Mouse (Mus musculus): ENCODE measurements around the gene Susd3. TPM values are rescaled to one million over a fixed set of nuclear protein-coding genes. Genes with fewer than 3 reads are reported as not detected.

Gene Susd3
- polyA plus RNA-seq, 1 experiment from 2014 or later = 12.6 TPM

GRCm38 (mm10) chr13:49249634-49250033 lies 1.1 kb upstream of the Susd3 start:
- Histone ChIP-seq H3K4me2 (replicated peaks; ENCODE audit: low read depth, low read length) (no peak overlapping the region), H3K9me3 (ENCODE audit: control insufficient read depth, low read length) (no peaks in the 10 kb centered on the region), H3K36me3 (ENCODE audit: control insufficient read depth, insufficient read depth, low read length) (no peaks in the 10 kb centered on the region), H3K27ac (ENCODE audit: low read depth, low read length) (no peak overlapping the region), H3K9ac (ENCODE audit: low read depth, low read length) (no peak overlapping the region), H3K4me1 (ENCODE audit: control insufficient read depth, insufficient read depth, low read length) (peaks cover 12% of the 10 kb centered on the region; the same call in 1 of the 2 replicates), H3K27me3 (ENCODE audit: control insufficient read depth, insufficient read depth, low read length) (peaks cover 24% of the 10 kb centered on the region), H3K4me3 (ENCODE audit: low read length) (no peak overlapping the region)
- ATAC-seq (ENCODE audit: low FRiP score, low TSS enrichment) = no peak
- WGBS = 53% methylated on average over 2 of the region's 2 CpGs

- H3K9ac ChIP-seq (ENCODE audit: low read depth, low read length) = no peak overlapping the region
- WGBS = 70% methylated on average over 3 of the region's 3 CpGs
- no peaks in the 10 kb centered on the region for H3K9me3 ChIP-seq (ENCODE audit: control insufficient read depth, low read length)
- no peak overlapping the region for H3K4me3 ChIP-seq (ENCODE audit: low read length)
- ATAC-seq (ENCODE audit: low FRiP score, low TSS enrichment) = no peak
- H3K27me3 ChIP-seq (ENCODE audit: control insufficient read depth, insufficient read depth, low read length) = peaks cover 24% of the 10 kb centered on the region
- no peak overlapping the region for H3K27ac ChIP-seq (ENCODE audit: low read depth, low read length)
- no peaks in the 10 kb centered on the region for H3K36me3 ChIP-seq (ENCODE audit: control insufficient read depth, insufficient read depth, low read length)
- no peak overlapping the region for H3K4me2 ChIP-seq (replicated peaks; ENCODE audit: low read depth, low read length)
- peaks cover 12% of the 10 kb centered on the region; the same call in 1 of the 2 replicates for H3K4me1 ChIP-seq (ENCODE audit: control insufficient read depth, insufficient read depth, low read length)
These were observed 417 bp upstream of the Susd3 start for GRCm38 (mm10) chr13:49248923-49249322.

- Histone ChIP-seq H3K36me3 (ENCODE audit: control insufficient read depth, insufficient read depth, low read length) (no peaks in the 10 kb centered on the region), H3K4me1 (ENCODE audit: control insufficient read depth, insufficient read depth, low read length) (peaks cover 12% of the 10 kb centered on the region; the same call in 1 of the 2 replicates), H3K27me3 (ENCODE audit: control insufficient read depth, insufficient read depth, low read length) (peaks cover 24% of the 10 kb centered on the region), H3K4me3 (ENCODE audit: low read length) (peak overlapping the region; percentile 47), H3K27ac (ENCODE audit: low read depth, low read length) (no peak overlapping the region), H3K9ac (ENCODE audit: low read depth, low read length) (peak overlapping the region; percentile 38; the same call in 1 of the 2 replicates), H3K4me2 (replicated peaks; ENCODE audit: low read depth, low read length) (peak overlapping the region; percentile 68), H3K9me3 (ENCODE audit: control insufficient read depth, low read length) (no peaks in the 10 kb centered on the region)
- ATAC-seq (ENCODE audit: low FRiP score, low TSS enrichment) = peak; percentile 71
- WGBS = under 1% methylated on average over 58 of the region's 58 CpGs
These were observed 603 bp downstream of the Susd3 start for GRCm38 (mm10) chr13:49247740-49248466.

GRCm38 (mm10) chr13:49247232-49247739 lies 1.2 kb downstream of the Susd3 start:
- no peak; the same call in 1 of the 2 replicates for ATAC-seq (ENCODE audit: low FRiP score, low TSS enrichment)
- peak overlapping the region; percentile 38; the same call in 1 of the 2 replicates for H3K9ac ChIP-seq (ENCODE audit: low read depth, low read length)
- peaks cover 12% of the 10 kb centered on the region; the same call in 1 of the 2 replicates for H3K4me1 ChIP-seq (ENCODE audit: control insufficient read depth, insufficient read depth, low read length)
- no peaks in the 10 kb centered on the region for H3K36me3 ChIP-seq (ENCODE audit: control insufficient read depth, insufficient read depth, low read length)
- H3K27me3 ChIP-seq (ENCODE audit: control insufficient read depth, insufficient read depth, low read length) = peaks cover 24% of the 10 kb centered on the region
- H3K27ac ChIP-seq (ENCODE audit: low read depth, low read length) = no peak overlapping the region
- WGBS = 35% methylated on average over 12 of the region's 12 CpGs
- H3K4me2 ChIP-seq (replicated peaks; ENCODE audit: low read depth, low read length) = peak overlapping the region; percentile 68
- peak overlapping the region; percentile 47 for H3K4me3 ChIP-seq (ENCODE audit: low read length)
- H3K9me3 ChIP-seq (ENCODE audit: control insufficient read depth, low read length) = no peaks in the 10 kb centered on the region

- 69% methylated on average over 2 of the region's 2 CpGs for WGBS
- Histone ChIP-seq H3K4me1 (ENCODE audit: control insufficient read depth, insufficient read depth, low read length) (peaks cover 12% of the 10 kb centered on the region; the same call in 1 of the 2 replicates), H3K9me3 (ENCODE audit: control insufficient read depth, low read length) (no peaks in the 10 kb centered on the region), H3K4me2 (replicated peaks; ENCODE audit: low read depth, low read length) (no peak overlapping the region), H3K27ac (ENCODE audit: low read depth, low read length) (no peak overlapping the region), H3K4me3 (ENCODE audit: low read length) (no peak overlapping the region), H3K36me3 (ENCODE audit: control insufficient read depth, insufficient read depth, low read length) (no peaks in the 10 kb centered on the region), H3K27me3 (ENCODE audit: control insufficient read depth, insufficient read depth, low read length) (peaks cover 24% of the 10 kb centered on the region), H3K9ac (ENCODE audit: low read depth, low read length) (no peak overlapping the region)
- no peak for ATAC-seq (ENCODE audit: low FRiP score, low TSS enrichment)
These were observed 1.9 kb downstream of the Susd3 start for GRCm38 (mm10) chr13:49246626-49247025.

GRCm38 (mm10) chr13:49246011-49246410 lies 2.5 kb downstream of the Susd3 start:
- no peaks in the 10 kb centered on the region for H3K9me3 ChIP-seq (ENCODE audit: control insufficient read depth, low read length)
- H3K4me1 ChIP-seq (ENCODE audit: control insufficient read depth, insufficient read depth, low read length) = peaks cover 12% of the 10 kb centered on the region; the same call in 1 of the 2 replicates
- H3K4me2 ChIP-seq (replicated peaks; ENCODE audit: low read depth, low read length) = no peak overlapping the region
- H3K9ac ChIP-seq (ENCODE audit: low read depth, low read length) = no peak overlapping the region
- H3K4me3 ChIP-seq (ENCODE audit: low read length) = no peak overlapping the region
- no peak for ATAC-seq (ENCODE audit: low FRiP score, low TSS enrichment)
- peaks cover 24% of the 10 kb centered on the region for H3K27me3 ChIP-seq (ENCODE audit: control insufficient read depth, insufficient read depth, low read length)
- 70% methylated on average over 3 of the region's 3 CpGs for WGBS
- H3K36me3 ChIP-seq (ENCODE audit: control insufficient read depth, insufficient read depth, low read length) = no peaks in the 10 kb centered on the region
- no peak overlapping the region for H3K27ac ChIP-seq (ENCODE audit: low read depth, low read length)

GRCm38 (mm10) chr13:49245251-49245650 lies 3.3 kb downstream of the Susd3 start:
- Histone ChIP-seq H3K9ac (ENCODE audit: low read depth, low read length) (no peak overlapping the region), H3K4me1 (ENCODE audit: control insufficient read depth, insufficient read depth, low read length) (peaks cover 12% of the 10 kb centered on the region; the same call in 1 of the 2 replicates), H3K4me3 (ENCODE audit: low read length) (no peak overlapping the region), H3K27me3 (ENCODE audit: control insufficient read depth, insufficient read depth, low read length) (peaks cover 24% of the 10 kb centered on the region), H3K27ac (ENCODE audit: low read depth, low read length) (no peak overlapping the region), H3K36me3 (ENCODE audit: control insufficient read depth, insufficient read depth, low read length) (no peaks in the 10 kb centered on the region), H3K4me2 (replicated peaks; ENCODE audit: low read depth, low read length) (no peak overlapping the region), H3K9me3 (ENCODE audit: control insufficient read depth, low read length) (no peaks in the 10 kb centered on the region)
- no peak for ATAC-seq (ENCODE audit: low FRiP score, low TSS enrichment)
- 50% methylated on average over 4 of the region's 4 CpGs for WGBS

GRCm38 (mm10) chr13:49243492-49243891 lies 5.0 kb downstream of the Susd3 start:
- H3K4me1 ChIP-seq (ENCODE audit: control insufficient read depth, insufficient read depth, low read length) = peaks cover 8% of the 10 kb centered on the region; the same call in 1 of the 2 replicates
- H3K27ac ChIP-seq (ENCODE audit: low read depth, low read length) = no peak overlapping the region
- H3K27me3 ChIP-seq (ENCODE audit: control insufficient read depth, insufficient read depth, low read length) = peaks cover 21% of the 10 kb centered on the region
- no peaks in the 10 kb centered on the region for H3K36me3 ChIP-seq (ENCODE audit: control insufficient read depth, insufficient read depth, low read length)
- no peak for ATAC-seq (ENCODE audit: low FRiP score, low TSS enrichment)
- 97% methylated on average over 2 of the region's 2 CpGs for WGBS
- no peak overlapping the region for H3K4me3 ChIP-seq (ENCODE audit: low read length)
- H3K4me2 ChIP-seq (replicated peaks; ENCODE audit: low read depth, low read length) = no peak overlapping the region
- H3K9me3 ChIP-seq (ENCODE audit: control insufficient read depth, low read length) = no peaks in the 10 kb centered on the region
- H3K9ac ChIP-seq (ENCODE audit: low read depth, low read length) = no peak overlapping the region

Measured in kidney, embryonic 14.5 days (tissue).